Mouse (Mus musculus) brown adipose tissue, adult 24 weeks (tissue): ENCODE data around the gene Dchs2. TPM values are rescaled to one million over a fixed set of nuclear protein-coding genes. Genes with fewer than 3 reads are reported as not detected.
A peak's percentile ranks its signal among the peaks of the same experiment; 100 is the strongest.

Source experiments
- H3K27ac ChIP-seq: fragments of 200-500 bp; replicated peaks from 2 replicates; pipeline ENCODE4 v1.5.1; 2012; ENCODE audit warnings: low read depth, mild to moderate bottlenecking, low read length
- H3K4me1 ChIP-seq: fragments of 200-500 bp; 2 replicates; pipeline ENCODE4 v1.6.1; 2012; ENCODE audit warnings: low read length, mixed read lengths; ENCODE audit not compliant: control insufficient read depth, insufficient read depth, insufficient read length
- H3K4me3 ChIP-seq: fragments of 200-500 bp; 2 replicates; pipeline ENCODE4 v1.5.1; 2012; ENCODE audit warnings: low read depth, mild to moderate bottlenecking, low read length, moderate library complexity; ENCODE audit not compliant: insufficient read depth
- polyA plus RNA-seq: library from polyadenylated mRNA; stranded (reverse); fragments of >200 nt; gene quantifications from 2 replicates; pipeline ENCODE4 v1.2.4, GENCODE M21; 2012; ENCODE audit not compliant: missing spikeins, insufficient read depth, insufficient read length

Dchs2 gene
- polyA plus RNA-seq, 1 experiment = 0.12 TPM

DNA sequence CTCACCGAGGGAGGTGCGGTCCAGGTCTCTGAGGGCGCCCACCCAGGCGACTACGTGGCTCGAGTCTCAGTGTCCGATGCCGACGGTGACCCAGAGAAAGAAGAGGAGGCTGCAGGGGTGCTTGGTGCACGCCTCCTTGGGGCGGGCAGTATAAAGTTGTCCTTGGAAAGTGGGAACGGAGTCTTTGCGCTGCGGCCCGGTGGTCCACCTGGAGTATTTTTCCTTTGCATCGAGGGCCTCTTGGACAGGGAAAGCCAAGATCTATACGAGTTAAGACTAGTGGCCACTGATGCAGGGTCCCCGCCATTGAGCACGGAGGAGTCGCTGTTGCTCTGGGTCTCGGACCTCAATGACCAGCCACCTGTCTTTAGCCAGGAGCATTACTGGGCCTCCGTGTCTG, 1.4 kb downstream of the Dchs2 start:
- Histone ChIP-seq H3K27ac (no peak overlapping the region), H3K4me3 (peak overlapping the region; percentile 27; the same call in 1 of the 2 replicates), H3K4me1 (no peaks in the 10 kb centered on the region; the same call in 1 of the 2 replicates)

- no peak overlapping the region for H3K27ac ChIP-seq
- H3K4me1 ChIP-seq = no peaks in the 10 kb centered on the region
- no peak overlapping the region for H3K4me3 ChIP-seq
These were observed 8.7 kb downstream of the Dchs2 start for GRCm38 (mm10) chr3:83136413-83136812.

DNA sequence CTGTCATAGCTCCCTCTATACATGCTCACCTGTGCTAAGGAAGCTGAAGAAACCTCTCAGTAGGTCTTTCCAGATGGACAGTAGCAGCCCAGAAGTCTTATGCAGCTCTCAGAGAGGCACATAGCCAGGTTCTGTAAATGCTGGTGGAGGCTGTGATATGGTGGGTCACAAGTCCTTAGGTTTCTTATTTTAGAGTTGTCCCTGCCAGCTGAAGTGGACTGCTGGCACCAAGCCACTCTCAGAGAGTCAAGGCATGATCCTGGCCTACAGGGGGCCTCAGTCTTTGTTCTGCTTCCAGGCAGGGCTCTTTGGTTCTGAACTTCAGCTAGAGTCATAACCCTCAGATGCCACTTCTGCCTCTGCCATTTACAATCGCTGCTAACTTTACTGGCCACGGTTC, 11.1 kb downstream of the Dchs2 start:
- no peak overlapping the region for H3K4me3 ChIP-seq
- H3K27ac ChIP-seq = no peak overlapping the region
- no peaks in the 10 kb centered on the region for H3K4me1 ChIP-seq

DNA sequence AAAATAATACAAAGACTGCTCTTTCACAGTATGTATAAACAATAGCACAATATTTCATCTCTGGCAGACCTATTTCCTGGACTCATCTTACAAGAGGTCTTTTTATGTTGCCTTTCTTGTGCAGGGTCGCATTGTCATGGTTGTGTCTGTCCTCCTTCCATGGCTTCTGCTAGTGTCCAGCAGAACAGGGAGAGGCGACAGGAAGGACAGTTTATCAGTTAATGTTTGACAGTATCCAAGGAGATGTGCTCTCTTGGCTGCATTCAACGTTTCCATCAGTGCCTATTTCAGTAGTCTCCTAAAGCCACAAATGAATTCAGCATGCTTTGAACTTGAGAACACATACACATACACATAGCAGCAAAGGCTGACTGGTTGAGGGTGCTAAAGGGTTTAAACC, 17.9 kb downstream of the Dchs2 start:
- no peaks in the 10 kb centered on the region for H3K4me1 ChIP-seq
- H3K27ac ChIP-seq = no peak overlapping the region
- no peak overlapping the region for H3K4me3 ChIP-seq

GRCm38 (mm10) chr3:83147273-83148054, 19.7 kb downstream of the Dchs2 start:
- H3K4me3 ChIP-seq = no peak overlapping the region
- H3K27ac ChIP-seq = no peak overlapping the region
- no peaks in the 10 kb centered on the region for H3K4me1 ChIP-seq

GRCm38 (mm10) chr3:83148055-83148447, 20.3 kb downstream of the Dchs2 start:
- no peaks in the 10 kb centered on the region for H3K4me1 ChIP-seq
- no peak overlapping the region for H3K27ac ChIP-seq
- H3K4me3 ChIP-seq = no peak overlapping the region

- no peak overlapping the region for H3K4me3 ChIP-seq
- no peak overlapping the region for H3K27ac ChIP-seq
- no peaks in the 10 kb centered on the region for H3K4me1 ChIP-seq
These were observed 20.8 kb downstream of the Dchs2 start for GRCm38 (mm10) chr3:83148508-83148907.

DNA sequence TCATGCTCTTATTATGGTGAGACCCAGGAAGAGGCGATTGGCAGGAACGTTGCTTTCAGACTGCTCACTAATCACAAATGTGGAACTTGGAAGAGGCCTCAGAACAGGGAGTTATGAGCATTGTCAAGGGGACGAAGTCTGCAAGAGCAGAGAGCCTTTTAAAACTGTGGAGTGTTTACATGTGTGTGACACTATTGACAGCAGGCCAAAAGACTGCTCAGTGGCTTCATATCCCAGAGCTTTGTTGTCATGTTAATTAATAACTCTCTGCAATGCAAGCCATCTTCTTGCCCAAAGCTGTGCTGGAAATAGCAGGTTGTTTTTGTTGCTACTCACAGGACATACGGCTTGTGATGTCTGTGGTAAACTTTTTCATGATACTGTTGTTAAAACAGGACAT, 27.9 kb downstream of the Dchs2 start:
- no peaks in the 10 kb centered on the region for H3K4me1 ChIP-seq
- H3K27ac ChIP-seq = no peak overlapping the region
- no peak overlapping the region for H3K4me3 ChIP-seq

DNA sequence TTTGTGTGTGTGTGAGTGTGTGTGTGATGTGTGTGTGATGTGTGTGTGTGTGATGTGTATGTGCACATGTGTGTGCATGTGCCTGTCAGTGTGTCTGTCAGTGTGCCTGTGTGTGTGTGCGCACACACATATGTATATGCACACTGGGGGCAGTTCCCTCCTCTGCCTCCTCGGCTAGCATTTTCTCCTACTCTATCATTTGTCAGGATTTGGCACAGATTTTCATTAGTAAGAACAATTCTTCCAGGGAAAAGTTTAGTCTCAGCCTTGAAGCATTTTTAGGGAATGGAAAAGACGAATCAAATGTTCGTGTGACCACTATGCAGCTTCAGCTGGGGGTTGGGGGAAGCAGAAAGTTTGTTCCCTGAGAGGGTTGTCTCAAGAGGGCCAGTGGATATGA, 28.4 kb downstream of the Dchs2 start:
- no peaks in the 10 kb centered on the region for H3K4me1 ChIP-seq
- no peak overlapping the region for H3K4me3 ChIP-seq
- H3K27ac ChIP-seq = no peak overlapping the region

- Histone ChIP-seq H3K4me3 (no peak overlapping the region), H3K4me1 (no peaks in the 10 kb centered on the region), H3K27ac (no peak overlapping the region)
These were observed 33.9 kb downstream of the Dchs2 start for GRCm38 (mm10) chr3:83161542-83162231.

GRCm38 (mm10) chr3:83163676-83164075, 35.9 kb downstream of the Dchs2 start:
- Histone ChIP-seq H3K4me3 (no peak overlapping the region), H3K4me1 (no peaks in the 10 kb centered on the region), H3K27ac (no peak overlapping the region)

DNA sequence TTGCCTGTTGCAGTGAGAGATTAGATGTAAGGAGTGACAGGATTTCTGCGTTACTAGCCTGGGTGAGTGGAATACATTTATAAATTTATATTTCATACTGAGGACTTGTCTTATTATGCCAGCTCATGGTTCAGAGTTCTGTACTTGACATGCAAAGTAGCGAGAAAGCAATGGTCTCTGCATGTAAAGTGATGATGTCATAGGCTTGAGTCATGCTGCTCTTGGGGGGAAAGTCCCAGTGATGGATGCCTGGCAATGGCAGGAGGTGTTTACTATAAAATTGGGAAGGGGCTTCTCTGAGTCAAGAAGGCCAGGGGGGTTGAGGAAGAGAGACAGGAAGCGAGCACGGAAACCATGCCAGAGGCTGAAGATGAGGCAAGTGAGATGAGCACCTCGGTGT, 57.8 kb downstream of the Dchs2 start:
- Histone ChIP-seq H3K4me1 (no peaks in the 10 kb centered on the region), H3K4me3 (no peak overlapping the region), H3K27ac (no peak overlapping the region)

DNA sequence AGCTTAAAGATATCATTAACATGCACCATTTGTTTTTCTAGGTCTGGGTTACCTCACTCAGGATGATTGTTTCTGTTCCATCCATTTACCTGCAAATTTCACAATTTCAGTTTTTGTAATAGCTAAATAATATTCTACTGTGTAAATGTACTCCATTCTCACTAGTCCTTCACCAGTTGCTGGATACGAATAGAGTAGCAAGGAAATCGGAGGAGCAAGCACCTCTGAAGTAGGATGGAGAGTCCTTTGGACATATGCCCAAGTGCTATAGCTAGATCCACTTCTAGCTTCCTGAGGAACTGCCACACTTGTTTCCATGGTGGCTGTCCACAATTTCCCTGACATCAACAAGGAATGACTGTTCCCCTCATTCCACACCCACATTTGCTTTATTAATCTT, 63.5 kb downstream of the Dchs2 start:
- no peaks in the 10 kb centered on the region for H3K4me1 ChIP-seq
- no peak overlapping the region for H3K4me3 ChIP-seq
- H3K27ac ChIP-seq = no peak overlapping the region

- Histone ChIP-seq H3K4me3 (no peak overlapping the region), H3K4me1 (no peaks in the 10 kb centered on the region), H3K27ac (no peak overlapping the region)
These were observed 64.7 kb downstream of the Dchs2 start for GRCm38 (mm10) chr3:83192401-83192800.

- Histone ChIP-seq H3K4me3 (no peak overlapping the region), H3K27ac (no peak overlapping the region), H3K4me1 (no peaks in the 10 kb centered on the region)
These were observed 67.2 kb downstream of the Dchs2 start for GRCm38 (mm10) chr3:83194911-83195310.
